Mouse (Mus musculus): ENCODE data around the gene Tmsb4x.

DNA sequence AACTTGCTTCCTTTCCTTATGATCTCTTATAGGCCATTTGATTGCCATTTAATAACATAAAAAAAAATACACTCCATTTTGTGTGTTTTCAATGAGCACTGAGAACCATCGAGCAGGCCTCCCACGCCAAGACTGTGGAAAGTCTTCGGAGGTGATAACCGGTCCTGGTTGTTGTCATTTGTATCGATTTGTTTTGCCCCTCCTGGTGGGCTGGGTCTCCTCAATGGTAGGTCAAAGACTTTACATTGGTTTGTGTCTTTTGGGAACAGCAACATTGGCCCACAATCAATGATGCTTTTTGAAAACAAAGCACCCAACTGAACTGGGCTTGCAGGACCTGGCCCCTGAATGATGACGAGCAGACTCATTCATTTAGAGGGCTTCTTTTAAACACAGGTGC, 18.6 kb upstream of the Tmsb4x start:
- TF ChIP-seq CTCF (conservative IDR thresholded peaks at IDR 0.05; ENCODE audit: low read length), result no peak
- TF ChIP-seq NANOG (IDR thresholded peaks at IDR 0.05; ENCODE audit: borderline replicate concordance, low read length), result no peak
- TF ChIP-seq POU5F1 (IDR thresholded peaks at IDR 0.05; ENCODE audit: borderline replicate concordance, low read length), result no peak
